Mouse (Mus musculus) stomach, postnatal 0 days (tissue): ENCODE data around the gene Acad10.

Source experiments
- CTCF ChIP-seq: IDR thresholded peaks from 2 replicates; pipeline ENCODE4 v1.5.1; 2016; ENCODE audit warnings: antibody characterized with exemption, low read depth, mild to moderate bottlenecking, moderate library complexity
- EP300 ChIP-seq: optimal IDR thresholded peaks from 2 replicates; pipeline ENCODE3; 2016; ENCODE audit warnings: antibody characterized with exemption

GRCm38 (mm10) chr5:121606151-121606550, 54.2 kb downstream of the Acad10 start:
- TF ChIP-seq CTCF, result peak; percentile 94
- no peak for TF ChIP-seq EP300
